8 mouse cellular contexts compared by ENCODE assay signal in genomic region chr8:84815547-84815946, GRCm38 (mm10). TPM values are rescaled to one million over a fixed set of nuclear protein-coding genes. Genes with fewer than 3 reads are reported as not detected.
A peak's percentile ranks its signal among the peaks of the same experiment; 100 is the strongest.
DNase-seq lines count a peak whose midpoint lies in the region; ATAC-seq and TF ChIP-seq lines count a peak whose summit lies in the region.

No protein-coding gene starts in this region.

- TF ChIP-seq CTCF in intestine, postnatal 0 days (IDR thresholded peaks at IDR 0.05; ENCODE audit: low read depth): peak; percentile 97

- H3K9me3 ChIP-seq in intestine, postnatal 0 days (ENCODE audit: control insufficient read depth): no peaks in the 10 kb centered on the region
- no peaks in the 10 kb centered on the region for H3K9me3 ChIP-seq in midbrain, embryonic 10.5 days (replicated peaks)

- no peak overlapping the region for H3K4me3 ChIP-seq in intestine, postnatal 0 days (ENCODE audit: low read depth, low read length)
- no peak overlapping the region for H3K4me3 ChIP-seq in midbrain, embryonic 10.5 days

- 0 out of 2 replicates have a peak overlapping the region, but pooled peaks have one; percentile 21 for H3K27ac ChIP-seq in intestine, postnatal 0 days (ENCODE audit: low read depth, low read length)
- no peak overlapping the region for H3K27ac ChIP-seq in midbrain, embryonic 10.5 days (replicated peaks)

- H3K36me3 ChIP-seq in intestine, postnatal 0 days (ENCODE audit: control insufficient read depth, insufficient read depth): no peaks in the 10 kb centered on the region
- H3K36me3 ChIP-seq in midbrain, embryonic 10.5 days: no peaks in the 10 kb centered on the region

- peak; percentile 56; the same call in 1 of the 2 replicates for ATAC-seq in intestine, postnatal 0 days

- H3K27me3 ChIP-seq in intestine, postnatal 0 days (replicated peaks; ENCODE audit: control insufficient read depth, insufficient read depth, low read length): peaks cover 33% of the 10 kb centered on the region
- peaks cover 66% of the 10 kb centered on the region for H3K27me3 ChIP-seq in midbrain, embryonic 10.5 days (ENCODE audit: low read depth, poor library complexity, severe bottlenecking)

- no peak overlapping the region for H3K4me2 ChIP-seq in intestine, postnatal 0 days (replicated peaks; ENCODE audit: low read depth)

- no peak overlapping the region for H3K9ac ChIP-seq in intestine, postnatal 0 days (ENCODE audit: low read depth, low read length)

- 13% methylated on average over 9 of the region's 9 CpGs for WGBS in intestine, postnatal 0 days
- 9% methylated on average over 9 of the region's 9 CpGs for WGBS in midbrain, embryonic 10.5 days

- intact Hi-C loops in left cerebral cortex, postnatal 36 days (cut with DNase I): no loop called here

- peak; percentile 95 for DNase-seq in adrenal gland, adult 2 months
- peak; percentile 84 for DNase-seq in embryo, embryonic 11.5 days (ENCODE audit: low read depth, low spot score)
- peak; percentile 97 to 98 for DNase-seq in gastrocnemius, postnatal 4 days (ENCODE audit: low spot score in 2 of 2)
- DNase-seq in left cerebral cortex, postnatal 36 days (ENCODE audit: low spot score in 2 of 2): peak; percentile 95
- peak; percentile 92 for DNase-seq in midbrain, embryonic 10.5 days (ENCODE audit: low spot score)
- peak; percentile 94 for DNase-seq in right cerebral cortex, postnatal 25 days
- peak; percentile 93 for DNase-seq in urinary bladder, postnatal 36 days (ENCODE audit: low spot score in 2 of 2)

- H3K4me1 ChIP-seq in intestine, postnatal 0 days (replicated peaks; ENCODE audit: control insufficient read depth, insufficient read depth, low read length): no peaks in the 10 kb centered on the region
- peaks cover 41% of the 10 kb centered on the region for H3K4me1 ChIP-seq in midbrain, embryonic 10.5 days

RNA-seq across cellular contexts. Expression of gene Dand5, which starts 7.1 kb away (rescaled TPM):
- 10 to 100 TPM; 11.5 to 12.2 TPM for total RNA-seq in adrenal gland, adult 2 months (2021)
- 5.1 and 7.0 TPM in 2 replicates for polyA plus RNA-seq in adrenal gland, adult 2 months (2012; rRNA removed)
- 1 to 10 TPM; 6.3 to 6.8 TPM for total RNA-seq in gastrocnemius, postnatal 4 days (2021)
- 1.9 and 2.2 TPM in 2 replicates for polyA plus RNA-seq in intestine, postnatal 0 days (2015; fragmentation: Nextera tagmentation; extraction: Ambion mirVana)
- total RNA-seq in left cerebral cortex, postnatal 36 days (2021): 10 to 100 TPM; 10.3 to 10.9 TPM
- polyA plus RNA-seq in midbrain, embryonic 10.5 days (2016; fragmentation: Nextera tagmentation; extraction: Ambion mirVana): 2.9 and 5.3 TPM in 2 replicates

RNA-seq across cellular contexts. Expression of gene Nfix, which starts 15.4 kb away (rescaled TPM):
- total RNA-seq in adrenal gland, adult 2 months (2021): 100 to 1,000 TPM in 1 of 2 experiments, 10 to 100 TPM in 1; 91.3 to 113 TPM
- polyA plus RNA-seq in adrenal gland, adult 2 months (2012; rRNA removed): 47.0 and 59.9 TPM in 2 replicates
- total RNA-seq in gastrocnemius, postnatal 4 days (2021): 100 to 1,000 TPM; 517 to 591 TPM
- polyA plus RNA-seq in intestine, postnatal 0 days (2015; fragmentation: Nextera tagmentation; extraction: Ambion mirVana): 11.2 and 12.0 TPM in 2 replicates
- 100 to 1,000 TPM; 303 to 353 TPM for total RNA-seq in left cerebral cortex, postnatal 36 days (2021)
- 0.49 and 1.2 TPM in 2 replicates for polyA plus RNA-seq in midbrain, embryonic 10.5 days (2016; fragmentation: Nextera tagmentation; extraction: Ambion mirVana)

RNA-seq across cellular contexts. Expression of gene Gadd45gip1, which starts 15.8 kb away (rescaled TPM):
- total RNA-seq in adrenal gland, adult 2 months (2021): 10 to 100 TPM; 72.6 to 74.9 TPM
- 141 and 196 TPM in 2 replicates for polyA plus RNA-seq in adrenal gland, adult 2 months (2012; rRNA removed)
- 10 to 100 TPM; 33.3 to 36.0 TPM for total RNA-seq in gastrocnemius, postnatal 4 days (2021)
- 36.3 and 37.6 TPM in 2 replicates for polyA plus RNA-seq in intestine, postnatal 0 days (2015; fragmentation: Nextera tagmentation; extraction: Ambion mirVana)
- total RNA-seq in left cerebral cortex, postnatal 36 days (2021): 10 to 100 TPM; 26.3 to 26.9 TPM
- polyA plus RNA-seq in midbrain, embryonic 10.5 days (2016; fragmentation: Nextera tagmentation; extraction: Ambion mirVana): 46.3 and 47.2 TPM in 2 replicates

RNA-seq across cellular contexts. Expression of gene Rad23a, which starts 24.9 kb away (rescaled TPM):
- 100 to 1,000 TPM; 122 to 141 TPM for total RNA-seq in adrenal gland, adult 2 months (2021)
- polyA plus RNA-seq in adrenal gland, adult 2 months (2012; rRNA removed): 128 and 131 TPM in 2 replicates
- total RNA-seq in gastrocnemius, postnatal 4 days (2021): 100 to 1,000 TPM; 121 to 123 TPM
- polyA plus RNA-seq in intestine, postnatal 0 days (2015; fragmentation: Nextera tagmentation; extraction: Ambion mirVana): 67.8 and 74.2 TPM in 2 replicates
- total RNA-seq in left cerebral cortex, postnatal 36 days (2021): 10 to 100 TPM; 77.9 to 78.8 TPM
- polyA plus RNA-seq in midbrain, embryonic 10.5 days (2016; fragmentation: Nextera tagmentation; extraction: Ambion mirVana): 124 and 131 TPM in 2 replicates

RNA-seq across cellular contexts. Expression of gene Calr, which starts 31.2 kb away (rescaled TPM):
- 100 to 1,000 TPM; 684 to 730 TPM for total RNA-seq in adrenal gland, adult 2 months (2021)
- 88.2 and 91.2 TPM in 2 replicates for polyA plus RNA-seq in adrenal gland, adult 2 months (2012; rRNA removed)
- 100 to 1,000 TPM; 339 to 368 TPM for total RNA-seq in gastrocnemius, postnatal 4 days (2021)
- polyA plus RNA-seq in intestine, postnatal 0 days (2015; fragmentation: Nextera tagmentation; extraction: Ambion mirVana): 474 and 507 TPM in 2 replicates
- total RNA-seq in left cerebral cortex, postnatal 36 days (2021): 100 to 1,000 TPM; 435 to 511 TPM
- polyA plus RNA-seq in midbrain, embryonic 10.5 days (2016; fragmentation: Nextera tagmentation; extraction: Ambion mirVana): 723 and 798 TPM in 2 replicates
